Mouse (Mus musculus) forebrain, embryonic 10.5 days (tissue): ENCODE measurements around the gene Ogg1. TPM values are rescaled to one million over a fixed set of nuclear protein-coding genes. Genes with fewer than 3 reads are reported as not detected.
A peak's percentile ranks its signal among the peaks of the same experiment; 100 is the strongest.

ENCODE experiments used
- DNase-seq: peaks from one replicate; pipeline ENCODE4 v3.0.0-alpha.2; 2017; ENCODE audit warnings: low spot score; ENCODE audit errors: extremely low spot score
- H3K27ac ChIP-seq: fragments of 300-500 bp; sonication (generic); 2 replicates; pipeline ENCODE4 v1.5.1; 2016; ENCODE audit warnings: mild to moderate bottlenecking
- H3K27me3 ChIP-seq: fragments of 300-500 bp; sonication (generic); 2 replicates; pipeline ENCODE4 v1.6.1; 2016; ENCODE audit warnings: mild to moderate bottlenecking; ENCODE audit not compliant: poor library complexity, severe bottlenecking
- H3K36me3 ChIP-seq: fragments of 300-500 bp; sonication (generic); replicated peaks from 2 replicates; pipeline ENCODE4 v1.6.1; 2016; ENCODE audit warnings: mild to moderate bottlenecking, moderate library complexity
- H3K4me1 ChIP-seq: fragments of 300-500 bp; sonication (generic); 2 replicates; pipeline ENCODE4 v1.6.1; 2016
- H3K4me3 ChIP-seq: fragments of 300-500 bp; sonication (generic); 2 replicates; pipeline ENCODE4 v1.5.1; 2016; ENCODE audit warnings: mild to moderate bottlenecking, moderate library complexity
- H3K9me3 ChIP-seq: fragments of 300-500 bp; sonication (generic); 2 replicates; pipeline ENCODE4 v1.6.1; 2016; ENCODE audit warnings: mild to moderate bottlenecking, moderate library complexity
- WGBS: fragments of 180-500 bp; shearing (Covaris S2); methylation state at CpG from one replicate; pipeline ENCODE4 v1.1.7; 2016; 5-methylcytosine and 5-hydroxymethylcytosine counted together
- polyA plus RNA-seq: library from polyadenylated mRNA; unstranded; fragments of >200 nt; fragmentation: Nextera tagmentation; extraction: Ambion mirVana; gene quantifications from 2 replicates; pipeline ENCODE4 v1.2.1, GENCODE M21; 2016

The Ogg1 gene
- polyA plus RNA-seq, 1 experiment from 2014 or later = 18.8 TPM

GRCm38 (mm10) chr6:113362241-113362640 lies 35.5 kb downstream of the Ogg1 start:
- H3K27me3 ChIP-seq = no peaks in the 10 kb centered on the region
- H3K4me3 ChIP-seq = no peak overlapping the region
- H3K9me3 ChIP-seq = no peaks in the 10 kb centered on the region
- no peaks in the 10 kb centered on the region for H3K4me1 ChIP-seq
- DNase-seq = no peak
- 92% methylated on average over 1 of the region's 1 CpGs for WGBS
- H3K36me3 ChIP-seq = peaks cover 12% of the 10 kb centered on the region
- H3K27ac ChIP-seq = no peak overlapping the region

DNA sequence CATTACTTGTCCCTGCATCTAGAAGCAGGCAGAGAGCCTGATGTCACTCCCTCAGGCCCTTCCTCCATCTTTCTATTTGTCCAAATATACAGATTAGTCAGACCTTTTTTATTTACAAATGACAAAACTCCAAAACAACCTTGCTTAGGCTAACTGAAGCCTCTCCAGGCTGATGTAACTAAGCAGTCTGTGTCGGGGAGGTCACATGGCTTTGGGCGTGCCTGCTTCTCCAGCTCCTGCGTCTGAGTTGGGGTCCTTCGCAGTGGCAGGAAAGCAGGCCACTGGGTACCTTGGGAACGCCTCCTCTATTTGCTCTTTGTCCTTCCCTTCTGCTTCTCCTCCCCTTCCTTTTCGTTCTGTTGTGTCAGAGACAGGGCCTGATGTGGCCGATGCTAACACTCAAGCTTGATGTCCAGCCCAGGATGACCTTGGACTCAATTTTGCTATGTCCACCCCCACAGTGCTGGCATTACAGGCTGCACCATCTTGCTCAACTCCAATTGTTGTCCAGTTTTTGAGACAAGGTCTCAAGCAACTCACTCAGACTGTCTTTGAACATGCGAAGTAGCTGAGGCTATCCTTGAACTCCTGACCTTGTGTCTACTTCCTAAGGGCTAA lies 37.9 kb downstream of the Ogg1 start:
- Histone ChIP-seq H3K36me3 (peaks cover 31% of the 10 kb centered on the region), H3K4me3 (no peak overlapping the region), H3K4me1 (no peaks in the 10 kb centered on the region), H3K9me3 (no peaks in the 10 kb centered on the region), H3K27me3 (no peaks in the 10 kb centered on the region), H3K27ac (no peak overlapping the region)
- 77% methylated on average over 8 of the region's 8 CpGs for WGBS
- DNase-seq = no peak

DNA sequence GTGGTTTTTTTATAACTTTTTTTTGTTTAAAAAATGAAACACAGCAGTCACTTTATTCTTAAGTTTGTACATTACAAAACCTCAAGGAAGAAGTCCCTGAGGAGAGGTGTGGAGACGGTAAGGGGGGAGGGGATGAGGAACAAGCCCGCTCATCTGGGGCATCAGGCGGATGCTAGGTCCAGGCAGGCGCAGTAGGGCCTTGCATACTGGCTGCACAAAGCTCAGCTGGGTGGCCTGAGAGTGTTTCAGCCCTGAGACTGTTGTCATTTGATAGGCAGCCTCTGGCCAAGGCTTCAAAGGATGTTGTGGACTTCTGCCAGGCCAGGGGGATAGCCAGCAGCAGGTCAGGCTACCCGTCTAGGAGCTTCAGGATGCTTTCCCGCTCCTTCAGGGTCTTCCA lies 39.9 kb downstream of the Ogg1 start:
- Histone ChIP-seq H3K4me3 (no peak overlapping the region), H3K36me3 (peaks cover 52% of the 10 kb centered on the region), H3K9me3 (no peaks in the 10 kb centered on the region), H3K27ac (no peak overlapping the region), H3K4me1 (no peaks in the 10 kb centered on the region), H3K27me3 (no peaks in the 10 kb centered on the region)
- no peak for DNase-seq
- 86% methylated on average over 6 of the region's 6 CpGs for WGBS

DNA sequence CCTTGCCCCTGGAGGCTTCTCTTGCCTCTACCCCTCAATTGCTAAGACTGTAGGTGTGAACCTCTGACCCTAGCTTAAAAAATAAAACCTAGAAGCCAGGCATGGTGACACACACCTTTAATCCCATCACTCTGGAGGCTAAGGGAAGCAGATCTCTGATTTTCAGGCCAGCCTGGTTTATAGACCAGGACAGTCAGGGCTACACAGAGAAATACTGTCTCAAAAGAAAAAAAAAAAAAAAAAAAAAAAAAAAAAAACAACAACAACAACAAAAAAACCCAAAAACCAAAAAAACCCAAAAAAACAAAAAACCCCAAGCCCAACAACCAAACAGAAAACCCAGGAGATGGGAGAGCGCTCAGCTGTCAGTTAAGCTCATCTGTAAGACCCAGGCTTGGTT lies 40.8 kb downstream of the Ogg1 start:
- 100% methylated on average over 1 of the region's 1 CpGs for WGBS
- Histone ChIP-seq H3K27me3 (no peaks in the 10 kb centered on the region), H3K4me1 (no peaks in the 10 kb centered on the region), H3K27ac (no peak overlapping the region), H3K9me3 (no peaks in the 10 kb centered on the region), H3K36me3 (peaks cover 61% of the 10 kb centered on the region), H3K4me3 (no peak overlapping the region)
- no peak for DNase-seq

DNA sequence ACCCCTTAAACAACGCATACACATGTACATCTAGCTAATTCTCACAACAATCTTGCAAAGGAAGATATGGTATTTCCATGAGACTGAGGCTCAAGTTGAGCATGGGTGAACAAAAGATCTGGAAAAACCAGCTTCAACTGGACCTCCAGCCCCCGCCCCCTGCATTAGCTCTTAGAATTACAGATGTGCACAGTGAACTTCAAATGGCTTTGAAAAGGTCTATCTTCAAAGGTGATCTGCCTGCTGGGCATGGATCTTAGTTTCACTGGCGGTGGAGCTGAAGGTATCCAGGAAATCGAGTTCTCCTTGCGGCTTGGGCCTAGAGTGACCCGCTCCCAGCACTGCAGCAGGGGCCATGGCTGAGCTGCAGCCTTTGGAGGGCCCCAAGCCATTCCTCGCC lies 41.4 kb downstream of the Ogg1 start:
- WGBS = 93% methylated on average over 7 of the region's 7 CpGs
- Histone ChIP-seq H3K27me3 (no peaks in the 10 kb centered on the region), H3K4me3 (no peak overlapping the region), H3K4me1 (no peaks in the 10 kb centered on the region), H3K9me3 (no peaks in the 10 kb centered on the region), H3K27ac (no peak overlapping the region), H3K36me3 (peaks cover 66% of the 10 kb centered on the region)
- no peak for DNase-seq

DNA sequence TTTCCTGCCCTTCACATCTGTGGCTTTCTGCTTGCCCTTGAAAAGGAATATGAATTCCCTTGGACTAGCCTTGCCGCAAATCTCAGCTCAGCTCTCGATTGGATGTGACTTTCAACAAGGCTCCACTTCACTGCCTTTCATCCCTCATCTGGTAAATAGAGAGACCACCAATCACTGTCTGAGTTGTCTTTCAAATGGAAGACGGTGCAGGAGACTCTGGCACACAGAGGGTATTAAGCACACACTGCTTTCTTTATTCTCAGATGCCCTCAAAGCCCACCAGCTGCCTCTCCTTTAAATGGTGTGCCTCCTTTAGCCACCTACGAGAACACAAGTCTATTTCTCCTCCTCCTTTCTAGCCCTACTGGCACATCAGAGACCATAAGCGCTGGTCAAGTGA lies 41.8 kb downstream of the Ogg1 start:
- H3K4me1 ChIP-seq = no peaks in the 10 kb centered on the region
- H3K36me3 ChIP-seq = peaks cover 71% of the 10 kb centered on the region
- H3K9me3 ChIP-seq = no peaks in the 10 kb centered on the region
- H3K27me3 ChIP-seq = no peaks in the 10 kb centered on the region
- no peak for DNase-seq
- no peak overlapping the region for H3K27ac ChIP-seq
- WGBS = 90% methylated on average over 5 of the region's 5 CpGs
- H3K4me3 ChIP-seq = no peak overlapping the region

DNA sequence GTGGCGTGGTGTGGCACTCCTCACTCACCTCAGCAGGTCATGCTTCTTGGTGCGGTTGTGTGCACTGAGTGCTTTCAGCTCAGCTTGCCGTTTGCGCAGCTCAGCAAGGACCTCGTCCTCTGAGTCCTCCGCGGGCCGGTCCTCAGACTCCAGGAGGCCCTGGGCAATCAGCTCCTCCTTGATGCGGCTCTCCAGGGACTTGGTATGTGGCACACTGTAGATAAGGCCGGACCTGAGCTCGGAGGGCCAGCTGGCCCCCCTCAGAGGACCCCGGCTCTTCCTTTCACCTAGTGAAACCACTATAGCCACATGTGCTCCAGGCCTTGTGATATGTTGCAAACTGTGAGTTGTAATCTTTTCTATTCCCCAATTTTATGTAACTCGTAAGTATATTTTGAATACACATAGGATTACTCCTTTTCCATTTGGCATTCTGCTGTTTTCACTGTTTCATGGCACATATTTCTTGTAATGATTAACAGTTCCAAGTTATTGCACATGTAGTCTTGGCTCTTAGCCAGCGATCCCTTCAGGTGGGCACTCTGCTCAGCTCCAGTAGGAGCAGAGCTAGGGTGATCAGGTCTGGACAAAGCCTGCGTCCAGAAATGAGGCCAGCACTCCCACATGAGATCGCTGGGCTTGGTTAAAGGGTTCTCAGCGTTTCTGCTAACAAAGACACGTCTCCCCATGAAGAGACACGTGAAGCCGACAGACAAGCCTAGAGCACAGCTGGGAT lies 43.6 kb downstream of the Ogg1 start:
- Histone ChIP-seq H3K27me3 (no peaks in the 10 kb centered on the region), H3K9me3 (no peaks in the 10 kb centered on the region), H3K4me1 (no peaks in the 10 kb centered on the region), H3K36me3 (peaks cover 89% of the 10 kb centered on the region), H3K27ac (no peak overlapping the region), H3K4me3 (no peak overlapping the region)
- no peak for DNase-seq
- 94% methylated on average over 20 of the region's 20 CpGs for WGBS

DNA sequence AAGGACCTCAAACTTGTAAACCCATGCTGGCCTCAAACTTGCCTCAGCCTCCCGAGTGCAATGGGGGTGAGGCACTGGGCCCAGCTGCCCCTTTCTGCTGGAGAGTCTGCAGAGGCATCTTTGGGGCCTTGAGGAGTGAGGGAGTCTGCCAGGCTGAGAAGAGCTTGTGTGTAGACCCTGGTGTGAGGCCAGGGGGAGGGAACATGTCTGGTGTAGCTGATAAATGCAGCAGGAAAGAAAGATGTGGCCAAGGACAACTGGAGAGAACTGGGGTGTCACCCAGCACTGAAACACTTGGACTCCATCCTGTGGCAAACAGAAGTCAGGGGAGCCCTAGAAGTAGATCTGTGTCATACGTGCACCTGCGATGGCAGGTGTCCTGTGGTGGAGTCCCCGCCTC lies 46.7 kb downstream of the Ogg1 start:
- peaks cover 76% of the 10 kb centered on the region for H3K36me3 ChIP-seq
- H3K27me3 ChIP-seq = no peaks in the 10 kb centered on the region
- H3K27ac ChIP-seq = no peak overlapping the region
- no peaks in the 10 kb centered on the region for H3K9me3 ChIP-seq
- WGBS = 92% methylated on average over 4 of the region's 4 CpGs
- H3K4me3 ChIP-seq = no peak overlapping the region
- DNase-seq = no peak
- peaks cover 12% of the 10 kb centered on the region for H3K4me1 ChIP-seq

- no peaks in the 10 kb centered on the region for H3K27me3 ChIP-seq
- H3K9me3 ChIP-seq = no peaks in the 10 kb centered on the region
- H3K4me1 ChIP-seq = peaks cover 23% of the 10 kb centered on the region
- peaks cover 60% of the 10 kb centered on the region for H3K36me3 ChIP-seq
- H3K27ac ChIP-seq = peak overlapping the region; percentile 100
- WGBS = 10% methylated on average over 7 of the region's 7 CpGs
- DNase-seq = no peak
- H3K4me3 ChIP-seq = peak overlapping the region; percentile 99
Measured at GRCm38 (mm10) chr6:113377172-113377495, 50.4 kb downstream of the Ogg1 start.

DNA sequence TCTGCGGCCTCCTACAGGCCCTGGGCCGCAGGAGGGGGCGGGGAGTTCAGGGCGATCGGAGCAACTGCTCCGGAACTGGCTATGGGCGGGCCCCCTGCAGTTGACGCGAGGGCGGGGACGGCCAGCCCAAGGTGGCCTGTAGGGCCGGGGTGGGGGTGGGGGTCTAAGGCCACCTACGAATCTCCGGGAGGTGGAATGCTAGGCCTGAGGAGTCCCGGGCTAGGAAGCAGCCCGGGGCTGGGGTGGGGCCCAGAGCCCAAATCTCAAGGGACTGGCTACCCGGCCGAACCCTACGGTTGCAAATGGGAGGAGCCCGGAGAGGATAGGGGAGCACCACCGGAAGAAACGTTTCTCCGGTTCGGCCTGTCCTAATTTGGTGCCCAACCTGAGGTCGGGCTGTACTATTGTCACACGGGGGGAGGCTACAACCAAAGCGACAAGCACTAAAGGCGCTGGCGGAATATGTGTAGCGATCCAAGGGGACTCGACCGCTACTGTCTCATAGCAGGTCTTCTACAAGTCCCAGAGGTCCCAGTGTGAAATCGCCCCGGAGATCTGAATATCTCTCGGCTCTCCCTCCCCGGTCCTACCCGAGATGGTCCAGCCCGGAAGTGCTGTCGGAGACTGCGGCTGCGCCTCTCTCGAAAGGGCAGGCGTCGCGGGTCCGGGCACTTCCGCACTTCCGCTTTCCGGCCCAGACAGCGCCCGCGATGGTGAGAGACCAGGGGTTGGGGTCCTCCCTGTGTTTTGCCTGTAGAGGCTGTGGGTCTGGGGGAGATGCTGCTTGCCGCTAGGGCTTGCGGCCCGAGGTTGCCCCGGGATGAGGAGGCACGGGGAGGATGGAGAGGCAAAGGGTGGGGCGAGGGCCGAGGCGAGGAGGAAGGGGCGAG lies 51.0 kb downstream of the Ogg1 start, which contains the start of the genes Tada3 and Arpc4:
Gene Tada3 (minus strand): TSS at position 388 of the 890 bp plus-strand sequence.
Gene Arpc4 (plus strand): TSS at position 620 of the 890 bp plus-strand sequence.
- Histone ChIP-seq H3K9me3 (no peaks in the 10 kb centered on the region), H3K36me3 (peaks cover 60% of the 10 kb centered on the region), H3K27me3 (no peaks in the 10 kb centered on the region), H3K27ac (peak within 1 kb of the TSS; percentile 100), H3K4me3 (peak within 1 kb of the TSS; percentile 99), H3K4me1 (peaks cover 23% of the 10 kb centered on the region)
- DNase-seq = peak; percentile 93
- under 1% methylated on average over 61 of the region's 61 CpGs for WGBS

DNA sequence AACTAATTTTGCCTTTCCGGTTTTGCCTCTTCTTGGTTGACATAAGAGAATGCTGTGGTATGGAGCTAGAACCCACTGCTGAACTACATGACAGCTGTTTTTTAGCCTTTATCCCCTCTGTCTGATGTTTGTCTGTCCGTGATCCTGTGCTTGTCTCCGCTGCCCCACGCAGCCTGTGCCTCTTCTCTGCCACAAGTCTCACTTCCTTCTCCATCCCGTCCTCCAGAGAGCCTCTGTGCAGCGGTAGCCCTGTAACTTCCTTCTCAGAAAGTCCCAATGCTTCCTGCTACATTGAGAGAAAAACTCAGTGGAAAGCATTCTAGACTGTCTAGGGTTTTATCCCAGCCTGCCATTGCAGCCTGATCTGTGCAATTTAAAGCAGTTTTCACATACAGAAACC lies 52.5 kb downstream of the Ogg1 start:
- no peaks in the 10 kb centered on the region for H3K9me3 ChIP-seq
- no peaks in the 10 kb centered on the region for H3K27me3 ChIP-seq
- WGBS = 84% methylated on average over 6 of the region's 6 CpGs
- H3K4me3 ChIP-seq = peak overlapping the region; percentile 99
- H3K36me3 ChIP-seq = peaks cover 60% of the 10 kb centered on the region
- no peak overlapping the region for H3K27ac ChIP-seq
- no peak for DNase-seq
- peaks cover 23% of the 10 kb centered on the region for H3K4me1 ChIP-seq

DNA sequence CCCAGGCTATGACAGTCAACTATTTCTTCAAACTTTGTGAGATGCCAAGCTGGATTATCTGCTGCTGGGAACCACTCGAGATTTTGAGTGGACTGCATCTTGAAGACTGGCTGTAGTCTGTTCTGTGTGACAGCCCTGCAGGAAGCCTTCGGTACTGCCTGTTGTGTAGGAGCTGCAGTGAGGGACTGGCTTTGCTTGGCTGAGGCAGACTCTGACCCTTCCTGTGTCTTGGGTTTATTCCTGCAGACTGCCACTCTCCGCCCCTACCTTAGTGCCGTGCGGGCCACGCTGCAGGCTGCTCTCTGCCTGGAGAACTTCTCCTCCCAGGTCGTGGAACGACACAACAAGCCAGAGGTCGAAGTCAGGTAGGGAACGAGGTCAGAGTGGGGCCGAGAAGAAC lies 53.7 kb downstream of the Ogg1 start:
- no peaks in the 10 kb centered on the region for H3K27me3 ChIP-seq
- 94% methylated on average over 11 of the region's 11 CpGs for WGBS
- no peak for DNase-seq
- H3K4me3 ChIP-seq = no peak overlapping the region
- H3K27ac ChIP-seq = no peak overlapping the region
- H3K36me3 ChIP-seq = peaks cover 60% of the 10 kb centered on the region
- H3K4me1 ChIP-seq = peaks cover 23% of the 10 kb centered on the region
- H3K9me3 ChIP-seq = no peaks in the 10 kb centered on the region
